In the genomic region with DNA sequence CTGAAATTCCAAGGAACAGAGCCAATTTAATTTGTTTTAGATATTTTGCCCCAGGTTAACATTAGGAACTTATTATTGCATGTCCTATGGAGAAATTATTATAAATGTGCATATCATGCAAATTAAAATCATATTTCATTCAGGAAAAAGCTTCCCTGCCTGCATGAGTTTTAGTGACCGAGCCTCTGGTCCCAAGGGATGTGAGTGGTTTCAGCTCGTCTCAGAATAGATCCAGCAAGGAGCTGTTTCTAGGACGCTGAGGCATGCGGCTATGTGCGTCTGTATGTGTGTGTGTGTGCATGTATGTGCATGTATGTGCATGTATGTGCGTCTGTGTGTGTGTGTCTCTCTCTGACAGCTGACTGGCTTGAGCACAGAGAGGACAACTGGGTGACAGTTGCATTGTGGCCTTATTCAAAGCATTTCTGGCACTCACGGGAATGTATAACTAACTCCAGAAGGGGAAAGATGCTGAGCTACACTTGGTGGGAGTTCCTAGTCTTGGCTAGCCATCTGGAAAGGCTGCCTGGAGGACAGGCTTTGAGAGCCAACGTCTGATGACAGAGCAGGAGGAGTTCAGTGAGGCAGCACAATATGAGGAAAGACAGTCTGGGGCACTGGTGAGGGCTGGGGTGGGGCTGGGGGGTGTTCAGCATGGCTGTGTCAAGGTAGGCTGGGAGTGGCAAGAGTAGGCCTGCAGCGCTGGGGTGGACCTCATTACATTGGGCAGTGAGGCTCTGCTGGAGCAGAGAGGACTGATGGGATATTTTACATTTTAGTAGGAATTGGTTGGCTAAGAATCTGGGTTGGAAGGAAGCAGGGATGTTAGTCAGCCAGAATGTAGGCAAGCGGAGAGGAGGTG, we compare ENCODE assay signal across 13 mouse cellular contexts.
DNase-seq lines count a peak whose midpoint lies in the region; ATAC-seq lines count a peak whose summit lies in the region.
"Had no signal": no experiment of that assay in that cellular context is flagged by ENCODE, and none has a peak within 500 bp of the region (broad histone marks: within the 10 kb centered on the region; RNA-seq: fewer than 3 reads in every experiment).

No protein-coding gene starts in this region.

- no peaks in the 10 kb centered on the region for H3K36me3 ChIP-seq in embryonic facial prominence, embryonic 15.5 days
- H3K36me3 ChIP-seq in midbrain, embryonic 16.5 days (ENCODE audit: control insufficient read depth, insufficient read depth, low read length): no peaks in the 10 kb centered on the region
- H3K36me3 ChIP-seq in intestine, embryonic 16.5 days (ENCODE audit: control insufficient read depth, insufficient read depth, low read length): no peaks in the 10 kb centered on the region
- H3K36me3 ChIP-seq: heart, embryonic 12.5 days had no signal

- no peaks in the 10 kb centered on the region for H3K9me3 ChIP-seq in embryonic facial prominence, embryonic 15.5 days (replicated peaks)
- no peaks in the 10 kb centered on the region; the same call in 1 of the 2 replicates for H3K9me3 ChIP-seq in midbrain, embryonic 16.5 days (replicated peaks; ENCODE audit: control insufficient read depth, low read length, poor library complexity, severe bottlenecking)
- H3K9me3 ChIP-seq in intestine, embryonic 16.5 days (ENCODE audit: control insufficient read depth, low read length): no peaks in the 10 kb centered on the region

- H3K9ac ChIP-seq in embryonic facial prominence, embryonic 15.5 days: no peak overlapping the region
- no peak overlapping the region for H3K9ac ChIP-seq in midbrain, embryonic 16.5 days (ENCODE audit: low read depth, low read length)
- no peak overlapping the region for H3K9ac ChIP-seq in intestine, embryonic 16.5 days (ENCODE audit: low read depth, low read length)
- H3K9ac ChIP-seq: heart, embryonic 12.5 days had no signal

- peak overlapping the region; percentile 72 for H3K27ac ChIP-seq in embryonic facial prominence, embryonic 15.5 days (replicated peaks)
- H3K27ac ChIP-seq in midbrain, embryonic 16.5 days (ENCODE audit: low read length): peak overlapping the region; percentile 18; the same call in 1 of the 2 replicates
- H3K27ac ChIP-seq in intestine, embryonic 16.5 days (ENCODE audit: low read length): no peak overlapping the region

- peak; percentile 69 to 76 for DNase-seq in cerebellum, postnatal 10 days
- no peak for DNase-seq in cerebellum, adult 11 months
- peak; percentile 28 for DNase-seq in layer of hippocampus, adult 11-12 months (ENCODE audit: low spot score)
- DNase-seq in layer of hippocampus, adult 9-10 months (ENCODE audit: low spot score): no peak
- no peak for DNase-seq in kidney, adult 11 months
- DNase-seq: adrenal gland, postnatal 14 days; cerebellum, adult 18-20 months; lung, adult 2 months had no signal

- H3K27me3 ChIP-seq in embryonic facial prominence, embryonic 15.5 days: no peaks in the 10 kb centered on the region
- no peaks in the 10 kb centered on the region for H3K27me3 ChIP-seq in midbrain, embryonic 16.5 days (ENCODE audit: control insufficient read depth, insufficient read depth, low read depth, low read length)
- H3K27me3 ChIP-seq in intestine, embryonic 16.5 days (replicated peaks; ENCODE audit: control insufficient read depth, insufficient read depth, low read length): no peaks in the 10 kb centered on the region
- H3K27me3 ChIP-seq: heart, embryonic 12.5 days had no signal

- ATAC-seq in embryonic facial prominence, embryonic 15.5 days (ENCODE audit: insufficient number of reproducible peaks, low FRiP score, low TSS enrichment, low read depth): no peak; the same call in 1 of the 2 replicates
- ATAC-seq in midbrain, embryonic 16.5 days: no peak
- ATAC-seq in intestine, embryonic 16.5 days: no peak
- ATAC-seq: inflammation-experienced regulatory T-cells, adult 6 months had no signal

- no peak overlapping the region for H3K4me2 ChIP-seq in embryonic facial prominence, embryonic 15.5 days (replicated peaks)
- H3K4me2 ChIP-seq in midbrain, embryonic 16.5 days (ENCODE audit: low read length): no peak overlapping the region
- H3K4me2 ChIP-seq in intestine, embryonic 16.5 days (ENCODE audit: low read depth, low read length): no peak overlapping the region
- H3K4me2 ChIP-seq: heart, embryonic 12.5 days had no signal

- 38% methylated on average over 10 of the region's 10 CpGs for WGBS in embryonic facial prominence, embryonic 15.5 days
- WGBS in midbrain, embryonic 16.5 days: 68% methylated on average over 10 of the region's 10 CpGs
- 76% methylated on average over 10 of the region's 10 CpGs for WGBS in intestine, embryonic 16.5 days

- H3K4me1 ChIP-seq in embryonic facial prominence, embryonic 15.5 days: peaks cover 18% of the 10 kb centered on the region
- H3K4me1 ChIP-seq in midbrain, embryonic 16.5 days (ENCODE audit: control insufficient read depth, insufficient read depth, low read length): peaks cover 6% of the 10 kb centered on the region
- H3K4me1 ChIP-seq in intestine, embryonic 16.5 days (ENCODE audit: control insufficient read depth, insufficient read depth, low read length): no peaks in the 10 kb centered on the region

- H3K4me3 ChIP-seq in embryonic facial prominence, embryonic 15.5 days (replicated peaks): no peak overlapping the region
- no peak overlapping the region for H3K4me3 ChIP-seq in midbrain, embryonic 16.5 days (ENCODE audit: low read depth, low read length)
- no peak overlapping the region for H3K4me3 ChIP-seq in intestine, embryonic 16.5 days (ENCODE audit: low read length)
- H3K4me3 ChIP-seq: heart, embryonic 12.5 days had no signal

Comparison
In these comparisons a context has a peak if more than half of its experiments do, and no peak if none do; other contexts are left out.
1. DNase-seq: peak in cerebellum, postnatal 10 days (2 of 2) and layer of hippocampus, adult 11-12 months (single experiment); none in cerebellum, adult 11 months (single experiment), layer of hippocampus, adult 9-10 months (single experiment) and kidney, adult 11 months (single experiment).